Mouse (Mus musculus) ovary, postnatal 10 days (tissue): ENCODE measurements at regions not wholly inside any gene's neighbourhood (a gene's known extent, or its start where the extent isn't known, plus 50 kb on each side); places are given as distances from the start of the nearest gene placed in this dataset.

ENCODE experiments used
- DNase-seq: peaks from one replicate; pipeline ENCODE4 v3.0.0; 2022; ENCODE audit warnings: low spot score

GRCm38 (mm10) chr16:85966892-85967444 is 65.3 kb upstream of the Adamts5 start:
- no peak for DNase-seq

DNA sequence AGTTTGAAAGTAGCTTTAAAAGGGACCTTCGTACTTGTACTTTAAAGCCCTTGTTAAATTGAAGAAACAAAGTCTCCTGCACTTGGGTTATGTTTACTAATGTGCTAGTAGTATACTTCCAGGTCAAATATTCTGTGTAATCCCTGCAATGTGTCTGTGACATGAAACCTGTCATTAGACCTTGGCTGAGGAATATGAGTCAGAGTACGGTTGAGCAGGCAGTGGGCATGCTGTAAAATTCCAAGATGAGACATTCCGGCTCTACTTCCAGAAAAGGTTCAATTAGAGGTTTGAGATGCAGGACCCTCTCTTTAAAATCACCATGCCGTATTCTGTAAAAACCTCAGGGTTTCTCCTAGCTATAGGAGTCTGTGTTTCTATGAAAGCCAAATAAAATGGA is 64.6 kb upstream of the Adamts5 start:
- DNase-seq, result no peak

DNA sequence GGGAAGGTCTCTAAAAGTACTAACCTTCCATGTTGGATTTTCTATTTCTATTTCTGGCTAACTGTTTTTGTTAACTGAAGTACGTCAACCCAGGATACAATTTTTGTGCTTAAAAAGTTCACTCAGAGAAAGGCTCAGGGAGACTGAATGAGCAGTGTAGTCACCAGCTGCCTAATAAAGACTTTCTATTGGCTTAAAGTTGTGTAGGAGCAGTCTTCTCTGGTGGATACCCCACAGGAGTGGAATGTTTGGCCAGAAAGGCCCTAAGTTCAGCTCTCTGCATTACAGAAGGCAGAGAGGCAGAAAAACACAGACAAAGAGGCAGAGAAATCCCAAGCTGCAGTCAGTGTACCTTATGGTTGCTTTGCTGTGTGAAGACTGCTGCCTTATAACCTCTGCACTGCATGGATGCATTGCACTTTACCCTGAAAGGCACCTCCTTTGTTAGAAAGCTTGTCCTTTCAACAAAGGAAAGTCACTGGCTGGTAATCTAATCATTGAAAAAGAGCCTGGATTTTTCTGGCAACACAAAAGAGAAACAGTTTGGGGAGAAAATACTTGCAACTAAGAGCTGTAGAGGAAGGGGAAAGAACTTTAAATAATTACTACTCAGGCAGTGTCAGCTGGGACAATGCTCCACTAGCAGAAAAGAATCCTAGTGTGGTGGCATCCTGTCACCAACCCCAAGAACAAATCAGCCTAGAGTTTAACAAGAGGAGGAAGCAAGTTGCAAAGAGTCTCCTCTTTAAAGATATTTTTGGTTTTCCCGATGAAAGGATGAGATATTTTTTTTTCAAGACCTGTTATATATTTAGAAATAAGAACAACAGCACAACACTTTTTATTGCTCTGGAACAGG is 63.0 kb upstream of the Adamts5 start:
- DNase-seq, result no peak

- no peak for DNase-seq
Measured at GRCm38 (mm10) chr16:85956006-85956562, 54.5 kb upstream of the Adamts5 start.

DNA sequence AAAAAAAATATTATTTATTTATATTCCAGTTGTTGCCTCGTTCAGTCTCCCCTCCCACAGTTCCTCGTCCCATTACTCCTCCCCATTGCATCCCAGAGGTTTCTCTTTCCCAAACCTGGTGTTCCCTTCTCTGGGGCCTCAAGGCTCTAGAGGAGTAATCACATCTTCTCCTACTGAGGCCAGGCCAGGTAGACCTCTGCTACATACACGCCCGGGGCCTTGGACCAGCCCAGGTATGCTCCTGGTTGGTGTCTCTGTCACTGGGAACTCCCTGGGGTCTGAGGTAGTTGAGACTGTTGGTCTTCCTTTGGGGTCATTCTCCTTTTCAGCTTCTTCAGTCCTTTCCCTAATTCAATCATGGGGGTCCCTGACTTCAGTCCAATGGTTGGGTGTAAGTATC is 50.0 kb upstream of the Adamts5 start:
- no peak for DNase-seq
